Mouse (Mus musculus): ENCODE results near the gene Zic5.

DNA sequence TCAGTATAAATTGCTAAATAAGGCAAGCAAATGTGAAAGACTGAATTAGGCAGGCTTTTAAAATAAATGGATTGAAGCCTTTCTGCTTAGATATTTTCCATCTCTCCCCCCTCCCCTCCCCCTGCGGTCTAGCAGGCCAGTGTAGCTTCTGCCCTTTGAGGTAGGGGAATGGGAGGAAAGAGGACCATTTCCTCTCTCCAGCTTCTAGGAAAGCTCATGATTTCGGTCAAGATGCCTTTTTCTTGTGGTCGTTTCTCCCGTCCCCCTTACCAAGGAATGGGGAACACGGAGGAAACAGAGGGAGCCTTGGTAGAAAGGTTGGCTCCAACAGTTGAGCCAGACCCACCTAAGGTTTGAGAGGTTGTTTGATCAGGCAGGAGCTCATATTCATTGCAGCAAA, 7.2 kb upstream of the Zic5 start:
- TF ChIP-seq EP300 (IDR thresholded peaks at IDR 0.05; ENCODE audit: low read depth) (no peak), CTCF (IDR thresholded peaks at IDR 0.05; ENCODE audit: low read depth) (no peak)

Measured in heart, postnatal 0 days (tissue).